In the genomic region with DNA sequence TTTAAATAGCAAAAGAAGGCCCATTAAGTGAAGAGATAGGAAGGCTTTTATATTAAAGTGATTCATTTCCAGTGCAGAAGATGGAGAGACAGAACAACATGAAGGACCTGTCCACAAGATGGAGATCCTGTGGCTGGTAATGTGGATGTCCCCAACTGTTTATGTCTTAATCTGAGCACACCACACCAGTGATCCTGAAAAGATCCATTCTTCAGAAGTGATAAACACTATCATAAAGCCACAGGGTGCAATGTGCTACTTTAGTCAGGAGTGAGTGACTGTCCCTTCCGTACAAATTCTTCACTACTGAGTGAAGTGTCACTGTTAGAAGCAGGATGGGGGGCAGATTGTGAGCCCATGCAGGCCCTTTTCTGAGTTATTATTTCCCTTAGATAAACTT, we compare ENCODE assay signal across 11 mouse cellular contexts. TPM values are rescaled to one million over a fixed set of nuclear protein-coding genes. Genes with fewer than 3 reads are reported as not detected.
DNase-seq lines count a peak whose midpoint lies in the region; ATAC-seq and TF ChIP-seq lines count a peak whose summit lies in the region.
"Had no signal": no experiment of that assay in that cellular context is flagged by ENCODE, and none has a peak within 500 bp of the region (broad histone marks: within the 10 kb centered on the region; RNA-seq: fewer than 3 reads in every experiment).

No protein-coding gene starts in this region.

- peak; percentile 9 to 73; a peak in 2 of 4 replicates for TF ChIP-seq EP300 in MEL (IDR thresholded peaks at IDR 0.05; ENCODE audit: low read depth in 1 of 2, low read length in 2 of 2)
- peak; percentile 86 for TF ChIP-seq EP300 in liver, postnatal 0 days (IDR thresholded peaks at IDR 0.05; ENCODE audit: low read depth)

- peaks cover 18% of the 10 kb centered on the region for H3K4me1 ChIP-seq in heart, embryonic 15.5 days (replicated peaks)
- peaks cover 11 to 14% of the 10 kb centered on the region in 2 experiments; a peak in 3 of 4 replicates for H3K4me1 ChIP-seq in MEL (ENCODE audit: control insufficient read depth in 1 of 2, insufficient read depth in 2 of 2, low read length in 2 of 2)
- H3K4me1 ChIP-seq in hindbrain, embryonic 10.5 days (replicated peaks): peaks cover 24% of the 10 kb centered on the region
- peaks cover 36% of the 10 kb centered on the region for H3K4me1 ChIP-seq in liver, postnatal 0 days (ENCODE audit: insufficient read depth)

- DNase-seq in heart, postnatal 36 days: no peak
- DNase-seq in MEL (ENCODE audit: low read depth, low spot score): peak; percentile 33
- DNase-seq in hindbrain, embryonic 10.5 days (ENCODE audit: low spot score): no peak
- no peak for DNase-seq in liver, postnatal 0 days
- no peak for DNase-seq in thymus, postnatal 4 days
- no peak for DNase-seq in left cerebral cortex, postnatal 14 days (ENCODE audit: low spot score in 2 of 2)
- DNase-seq in urinary bladder, adult 18-20 months (ENCODE audit: low spot score in 2 of 2): no peak
- DNase-seq: cerebellum, adult 2 months had no signal

- peak overlapping the region; percentile 99; the same call in 1 of the 2 replicates for H3K4me3 ChIP-seq in heart, embryonic 15.5 days
- H3K4me3 ChIP-seq in MEL (ENCODE audit: control insufficient read depth in 1 of 2, insufficient read depth in 1 of 2, low read depth in 2 of 2, low read length in 2 of 2): peak overlapping the region; percentile 81 to 92
- peak overlapping the region; percentile 97 for H3K4me3 ChIP-seq in hindbrain, embryonic 10.5 days
- H3K4me3 ChIP-seq in liver, postnatal 0 days (ENCODE audit: low read depth, low read length): peak overlapping the region; percentile 95

- peaks cover 3% of the 10 kb centered on the region; the same call in 1 of the 2 replicates for H3K36me3 ChIP-seq in heart, embryonic 15.5 days
- H3K36me3 ChIP-seq in MEL (ENCODE audit: control insufficient read depth in 1 of 2, insufficient read depth in 2 of 2, low read length in 2 of 2): peaks cover 0 to 26% of the 10 kb centered on the region in 2 experiments; a peak in 2 of 4 replicates
- peaks cover 51% of the 10 kb centered on the region for H3K36me3 ChIP-seq in hindbrain, embryonic 10.5 days
- 0 out of 2 replicates have a peak, but pooled peaks cover 2% of the 10 kb centered on the region for H3K36me3 ChIP-seq in liver, postnatal 0 days (replicated peaks; ENCODE audit: insufficient read depth, low read length)

- H3K27ac ChIP-seq in heart, embryonic 15.5 days: no peak overlapping the region
- peak overlapping the region; percentile 7 for H3K27ac ChIP-seq in MEL (ENCODE audit: control insufficient read depth, low read depth, low read length)
- no peak overlapping the region for H3K27ac ChIP-seq in hindbrain, embryonic 10.5 days
- no peak overlapping the region for H3K27ac ChIP-seq in liver, postnatal 0 days (ENCODE audit: low read depth)

- no peak for ATAC-seq in heart, embryonic 15.5 days (replicated peaks; ENCODE audit: insufficient number of reproducible peaks, insufficient read depth, low FRiP score, low read depth)
- no peak for ATAC-seq in liver, postnatal 0 days

- intact Hi-C loops in heart, postnatal 36 days (cut with DNase I): no loop called here
- intact Hi-C loops in left cerebral cortex, postnatal 14 days (cut with DNase I): no loop called here

- H3K27me3 ChIP-seq in heart, embryonic 15.5 days: no peaks in the 10 kb centered on the region
- no peaks in the 10 kb centered on the region for H3K27me3 ChIP-seq in MEL (ENCODE audit: control insufficient read depth in 1 of 2, insufficient read depth in 2 of 2, low read length in 2 of 2)
- H3K27me3 ChIP-seq in hindbrain, embryonic 10.5 days (ENCODE audit: insufficient read depth, poor library complexity, severe bottlenecking): no peaks in the 10 kb centered on the region
- H3K27me3 ChIP-seq in liver, postnatal 0 days (ENCODE audit: insufficient read depth, low read length): no peaks in the 10 kb centered on the region

- H3K9ac ChIP-seq in heart, embryonic 15.5 days: no peak overlapping the region
- H3K9ac ChIP-seq in MEL (ENCODE audit: control insufficient read depth, low read depth, low read length, poor library complexity, severe bottlenecking): peak overlapping the region; percentile 86
- peak overlapping the region; percentile 90; the same call in 1 of the 2 replicates for H3K9ac ChIP-seq in liver, postnatal 0 days (replicated peaks)

- TF ChIP-seq POLR2A in MEL (IDR thresholded peaks at IDR 0.05; ENCODE audit: control insufficient read depth in 1 of 2, insufficient read depth in 1 of 2, low read depth in 1 of 2, low read length in 2 of 2, poor library complexity in 1 of 2): no peak

- no peak for TF ChIP-seq RAD21 in MEL (IDR thresholded peaks at IDR 0.05; ENCODE audit: low read depth, low read length)

- 94% methylated on average over 1 of the region's 1 CpGs for whole genome bisulfite sequencing in heart, embryonic 15.5 days
- 96% methylated on average over 1 of the region's 1 CpGs for WGBS in hindbrain, embryonic 10.5 days
- 58% methylated on average over 1 of the region's 1 CpGs for WGBS in liver, postnatal 0 days (ENCODE audit: insufficient replicate concordance)

- peaks cover 9% of the 10 kb centered on the region for H3K79me2 ChIP-seq in MEL (ENCODE audit: control insufficient read depth, insufficient read depth, low read length, poor library complexity)

- no peak for TF ChIP-seq CTCF in MEL (IDR thresholded peaks at IDR 0.05 in 2 of 3, conservative IDR thresholded peaks at IDR 0.05 in 1 of 3; ENCODE audit: control insufficient read depth in 1 of 3, insufficient read depth in 1 of 3, low read depth in 2 of 3, low read length in 3 of 3, poor library complexity in 1 of 3, severe bottlenecking in 1 of 3)
- no peak for TF ChIP-seq CTCF in liver, postnatal 0 days (IDR thresholded peaks at IDR 0.05; ENCODE audit: low read depth)

- no peaks in the 10 kb centered on the region for H3K9me3 ChIP-seq in heart, embryonic 15.5 days (replicated peaks)
- no peaks in the 10 kb centered on the region for H3K9me3 ChIP-seq in MEL (replicated peaks; ENCODE audit: insufficient read depth, low read length)
- no peaks in the 10 kb centered on the region for H3K9me3 ChIP-seq in hindbrain, embryonic 10.5 days
- no peaks in the 10 kb centered on the region for H3K9me3 ChIP-seq in liver, postnatal 0 days (ENCODE audit: low read length)

- H3K4me2 ChIP-seq in heart, embryonic 15.5 days: peak overlapping the region; percentile 96
- peak overlapping the region; percentile 93 for H3K4me2 ChIP-seq in liver, postnatal 0 days (ENCODE audit: low read depth, low read length)

TF ChIP-seq in MEL, 35 proteins besides CTCF, POLR2A, EP300 and RAD21 (continues in another document):
- TF ChIP-seq MYB (IDR thresholded peaks at IDR 0.05; ENCODE audit: low read depth, low read length) (no peak), GABPA (IDR thresholded peaks at IDR 0.05; ENCODE audit: low read depth, low read length) (no peak)

RNA-seq across cellular contexts. Expression of a gene that starts 1.5 kb away (rescaled TPM):
- 5.8 and 6.7 TPM in 2 replicates for polyA plus RNA-seq in heart, embryonic 15.5 days (2015; fragmentation: Nextera tagmentation; extraction: Ambion mirVana)
- 1 to 10 TPM; 6.7 to 8.1 TPM for total RNA-seq in heart, postnatal 36 days (2021)
- total RNA-seq in MEL (2012; rRNA removed): 9.0 and 9.9 TPM in 2 replicates
- 1 to 10 TPM in 1 of 2 experiments, not detected in 1; 6.4 TPM for polyA plus RNA-seq in MEL (2012; ENCODE audit: insufficient read depth in 1 of 2, insufficient read length in 2 of 2, low read depth in 1 of 2, low replicate concordance in 2 of 2, missing spikeins in 1 of 2)
- polyA plus RNA-seq in hindbrain, embryonic 10.5 days (2016; fragmentation: Nextera tagmentation; extraction: Ambion mirVana): 12.0 and 13.4 TPM in 2 replicates
- 5.4 and 5.6 TPM in 2 replicates for polyA plus RNA-seq in liver, postnatal 0 days (2015; fragmentation: Nextera tagmentation; extraction: Ambion mirVana)
- 10 to 100 TPM; 48.8 to 53.1 TPM for total RNA-seq in left cerebral cortex, postnatal 14 days (2021)

RNA-seq across cellular contexts. Expression of a gene that starts 21.9 kb away (rescaled TPM):
- polyA plus RNA-seq in heart, embryonic 15.5 days (2015; fragmentation: Nextera tagmentation; extraction: Ambion mirVana): 38.4 and 41.8 TPM in 2 replicates
- 10 to 100 TPM; 32.1 to 34.2 TPM for total RNA-seq in heart, postnatal 36 days (2021)
- 47.9 and 56.6 TPM in 2 replicates for total RNA-seq in MEL (2012; rRNA removed)
- polyA plus RNA-seq in MEL (2012; ENCODE audit: insufficient read depth in 1 of 2, insufficient read length in 2 of 2, low read depth in 1 of 2, low replicate concordance in 2 of 2, missing spikeins in 1 of 2): 100 to 1,000 TPM; 113 to 249 TPM
- polyA plus RNA-seq in hindbrain, embryonic 10.5 days (2016; fragmentation: Nextera tagmentation; extraction: Ambion mirVana): 61.2 and 76.9 TPM in 2 replicates
- polyA plus RNA-seq in liver, postnatal 0 days (2015; fragmentation: Nextera tagmentation; extraction: Ambion mirVana): 22.8 and 24.9 TPM in 2 replicates
- total RNA-seq in left cerebral cortex, postnatal 14 days (2021): 10 to 100 TPM; 45.4 to 47.0 TPM

RNA-seq across cellular contexts. Expression of a gene that starts 40.6 kb away (rescaled TPM):
- 40.9 and 55.3 TPM in 2 replicates for polyA plus RNA-seq in heart, embryonic 15.5 days (2015; fragmentation: Nextera tagmentation; extraction: Ambion mirVana)
- total RNA-seq in heart, postnatal 36 days (2021): 10 to 100 TPM; 26.2 to 28.1 TPM
- 141 and 151 TPM in 2 replicates for total RNA-seq in MEL (2012; rRNA removed)
- 100 to 1,000 TPM in 1 of 2 experiments, 10 to 100 TPM in 1; 53.2 to 258 TPM for polyA plus RNA-seq in MEL (2012; ENCODE audit: insufficient read depth in 1 of 2, insufficient read length in 2 of 2, low read depth in 1 of 2, low replicate concordance in 2 of 2, missing spikeins in 1 of 2)
- 102 and 107 TPM in 2 replicates for polyA plus RNA-seq in hindbrain, embryonic 10.5 days (2016; fragmentation: Nextera tagmentation; extraction: Ambion mirVana)
- 50.1 and 55.5 TPM in 2 replicates for polyA plus RNA-seq in liver, postnatal 0 days (2015; fragmentation: Nextera tagmentation; extraction: Ambion mirVana)
- 10 to 100 TPM; 62.2 to 62.5 TPM for total RNA-seq in left cerebral cortex, postnatal 14 days (2021)

RNA-seq across cellular contexts. Expression of a gene that starts 42.5 kb away (rescaled TPM):
- not detected in 2 replicates for polyA plus RNA-seq in heart, embryonic 15.5 days (2015; fragmentation: Nextera tagmentation; extraction: Ambion mirVana)
- total RNA-seq in heart, postnatal 36 days (2021): not detected
- not detected in 2 replicates for total RNA-seq in MEL (2012; rRNA removed)
- polyA plus RNA-seq in MEL (2012; ENCODE audit: insufficient read depth in 1 of 2, insufficient read length in 2 of 2, low read depth in 1 of 2, low replicate concordance in 2 of 2, missing spikeins in 1 of 2): not detected
- polyA plus RNA-seq in hindbrain, embryonic 10.5 days (2016; fragmentation: Nextera tagmentation; extraction: Ambion mirVana): not detected in 2 replicates
- not detected in 2 replicates for polyA plus RNA-seq in liver, postnatal 0 days (2015; fragmentation: Nextera tagmentation; extraction: Ambion mirVana)
- total RNA-seq in left cerebral cortex, postnatal 14 days (2021): not detected
- total RNA-seq: layer of hippocampus, adult 8-10 months had no signal
- polyA plus RNA-seq: cerebellum, adult 2 months; small intestine, adult 2 months had no signal

RNA-seq across cellular contexts. Expression of a gene that starts 50.4 kb away (rescaled TPM):
- 65.5 and 74.9 TPM in 2 replicates for polyA plus RNA-seq in heart, embryonic 15.5 days (2015; fragmentation: Nextera tagmentation; extraction: Ambion mirVana)
- 10 to 100 TPM in 1 of 2 experiments, 1 to 10 TPM in 1; 9.3 to 10.5 TPM for total RNA-seq in heart, postnatal 36 days (2021)
- 1.6 and 1.8 TPM in 2 replicates for total RNA-seq in MEL (2012; rRNA removed)
- 1 to 10 TPM in 1 of 2 experiments, not detected in 1; 2.4 TPM for polyA plus RNA-seq in MEL (2012; ENCODE audit: insufficient read depth in 1 of 2, insufficient read length in 2 of 2, low read depth in 1 of 2, low replicate concordance in 2 of 2, missing spikeins in 1 of 2)
- polyA plus RNA-seq in hindbrain, embryonic 10.5 days (2016; fragmentation: Nextera tagmentation; extraction: Ambion mirVana): 4.2 and 4.4 TPM in 2 replicates
- polyA plus RNA-seq in liver, postnatal 0 days (2015; fragmentation: Nextera tagmentation; extraction: Ambion mirVana): 5.9 and 6.8 TPM in 2 replicates
- 1 to 10 TPM; 1.2 to 2.4 TPM for total RNA-seq in left cerebral cortex, postnatal 14 days (2021)
